Mouse (Mus musculus): ENCODE measurements around the gene P3h3. TPM values are rescaled to one million over a fixed set of nuclear protein-coding genes. Genes with fewer than 3 reads are reported as not detected.
A peak's percentile ranks its signal among the peaks of the same experiment; 100 is the strongest.

The P3h3 gene
- polyA plus RNA-seq, 1 experiment from 2014 or later = 62.3 TPM

GRCm38 (mm10) chr6:124888555-124889125, 31.1 kb upstream of the P3h3 start:
- Histone ChIP-seq H3K4me3 (no peak overlapping the region), H3K36me3 (no peaks in the 10 kb centered on the region), H3K9me3 (no peaks in the 10 kb centered on the region), H3K9ac (no peak overlapping the region), H3K4me2 (no peak overlapping the region), H3K27me3 (no peaks in the 10 kb centered on the region), H3K27ac (no peak overlapping the region), H3K4me1 (0 out of 2 replicates have a peak, but pooled peaks cover 4% of the 10 kb centered on the region)
- no peak for ATAC-seq (ENCODE audit: insufficient number of reproducible peaks, low FRiP score, low TSS enrichment, low read depth)
- WGBS = 87% methylated on average over 6 of the region's 6 CpGs

- ATAC-seq (ENCODE audit: insufficient number of reproducible peaks, low FRiP score, low TSS enrichment, low read depth) = no peak
- Histone ChIP-seq H3K4me2 (no peak within 1 kb of the TSS), H3K9ac (no peak within 1 kb of the TSS), H3K36me3 (no peaks in the 10 kb centered on the region), H3K4me3 (no peak within 1 kb of the TSS), H3K4me1 (0 out of 2 replicates have a peak, but pooled peaks cover 4% of the 10 kb centered on the region), H3K27ac (no peak within 1 kb of the TSS), H3K27me3 (no peaks in the 10 kb centered on the region), H3K9me3 (no peaks in the 10 kb centered on the region)
- 78% methylated on average over 9 of the region's 9 CpGs for WGBS
These were observed 30.4 kb upstream of the P3h3 start, which contains the start of gene Cd4 for GRCm38 (mm10) chr6:124887986-124888385. Cd4 (minus strand) TSS chr6:124888221.

- no peak overlapping the region for H3K4me2 ChIP-seq
- no peaks in the 10 kb centered on the region for H3K27me3 ChIP-seq
- H3K4me3 ChIP-seq = no peak overlapping the region
- WGBS = 87% methylated on average over 8 of the region's 8 CpGs
- ATAC-seq (ENCODE audit: insufficient number of reproducible peaks, low FRiP score, low TSS enrichment, low read depth) = no peak
- H3K9me3 ChIP-seq = no peaks in the 10 kb centered on the region
- no peak overlapping the region for H3K9ac ChIP-seq
- 0 out of 2 replicates have a peak, but pooled peaks cover 4% of the 10 kb centered on the region for H3K4me1 ChIP-seq
- no peak overlapping the region for H3K27ac ChIP-seq
- H3K36me3 ChIP-seq = no peaks in the 10 kb centered on the region
These were observed 28.4 kb upstream of the P3h3 start for GRCm38 (mm10) chr6:124885956-124886381.

- Histone ChIP-seq H3K4me2 (no peak overlapping the region), H3K4me3 (no peak overlapping the region), H3K4me1 (0 out of 2 replicates have a peak, but pooled peaks cover 4% of the 10 kb centered on the region), H3K27me3 (no peaks in the 10 kb centered on the region), H3K27ac (no peak overlapping the region), H3K9me3 (no peaks in the 10 kb centered on the region), H3K36me3 (no peaks in the 10 kb centered on the region), H3K9ac (no peak overlapping the region)
- WGBS = 58% methylated on average over 10 of the region's 10 CpGs
- ATAC-seq (ENCODE audit: insufficient number of reproducible peaks, low FRiP score, low TSS enrichment, low read depth) = no peak
These were observed 27.4 kb upstream of the P3h3 start for GRCm38 (mm10) chr6:124884714-124885500.

DNA sequence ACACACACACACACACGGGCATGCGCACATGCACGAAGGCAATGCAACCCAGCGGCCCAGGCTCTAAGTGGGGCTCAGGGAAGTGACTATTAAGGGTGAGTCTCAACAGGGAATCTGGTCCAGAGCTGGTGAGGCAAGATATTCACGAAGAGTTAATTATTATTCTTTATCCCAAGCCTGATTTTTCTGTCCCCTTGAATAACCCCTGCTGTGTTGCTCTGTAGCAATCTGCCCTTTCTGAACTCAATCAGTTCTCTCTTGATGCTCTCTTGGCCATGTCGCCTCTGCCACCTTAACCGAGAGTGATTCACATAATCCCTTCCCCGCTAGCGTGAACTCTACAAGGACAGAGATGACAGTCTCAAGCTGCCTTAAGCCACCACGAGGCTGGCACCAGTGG, 25.8 kb upstream of the P3h3 start:
- Histone ChIP-seq H3K9ac (no peak overlapping the region), H3K27me3 (no peaks in the 10 kb centered on the region), H3K36me3 (no peaks in the 10 kb centered on the region), H3K27ac (no peak overlapping the region), H3K4me3 (no peak overlapping the region), H3K4me1 (0 out of 2 replicates have a peak, but pooled peaks cover 4% of the 10 kb centered on the region), H3K4me2 (no peak overlapping the region), H3K9me3 (no peaks in the 10 kb centered on the region)
- no peak for ATAC-seq (ENCODE audit: insufficient number of reproducible peaks, low FRiP score, low TSS enrichment, low read depth)
- 81% methylated on average over 10 of the region's 10 CpGs for WGBS

- no peaks in the 10 kb centered on the region for H3K36me3 ChIP-seq
- WGBS = 92% methylated on average over 9 of the region's 9 CpGs
These were observed 24.3 kb upstream of the P3h3 start for GRCm38 (mm10) chr6:124881821-124882220.

DNA sequence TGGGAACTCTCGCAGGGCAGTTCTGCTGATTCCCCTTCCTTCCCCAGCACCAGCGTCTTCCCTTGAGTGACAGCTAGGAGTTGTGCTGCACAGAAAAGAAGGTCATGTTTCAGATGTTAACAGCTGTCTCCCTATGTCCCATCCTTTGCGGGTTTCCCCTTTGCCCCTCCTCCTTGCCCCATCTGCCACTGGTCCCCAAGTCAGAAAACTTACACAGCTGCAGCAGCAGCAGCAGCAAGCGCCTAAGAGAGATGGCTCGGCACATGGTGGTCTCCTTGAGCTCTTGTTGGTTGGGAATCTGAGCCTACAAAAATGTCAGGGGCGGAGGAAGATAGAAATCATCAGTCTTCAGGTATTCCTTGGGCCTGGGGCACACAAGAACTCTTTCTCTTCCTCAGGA, 21.8 kb upstream of the P3h3 start:
- ATAC-seq (ENCODE audit: insufficient number of reproducible peaks, low FRiP score, low TSS enrichment, low read depth) = no peak
- Histone ChIP-seq H3K9ac (no peak overlapping the region), H3K4me2 (no peak overlapping the region), H3K27me3 (no peaks in the 10 kb centered on the region), H3K4me1 (no peaks in the 10 kb centered on the region), H3K27ac (no peak overlapping the region), H3K4me3 (no peak overlapping the region), H3K9me3 (no peaks in the 10 kb centered on the region), H3K36me3 (no peaks in the 10 kb centered on the region)
- WGBS = 53% methylated on average over 6 of the region's 6 CpGs

More at GRCm38 (mm10) chr6:124881821-124882220, 24.3 kb upstream of the P3h3 start:
- Histone ChIP-seq H3K27ac (no peak overlapping the region), H3K4me2 (no peak overlapping the region), H3K27me3 (no peaks in the 10 kb centered on the region), H3K4me3 (no peak overlapping the region), H3K9ac (no peak overlapping the region), H3K9me3 (no peaks in the 10 kb centered on the region), H3K4me1 (0 out of 2 replicates have a peak, but pooled peaks cover 4% of the 10 kb centered on the region)
- no peak for ATAC-seq (ENCODE audit: insufficient number of reproducible peaks, low FRiP score, low TSS enrichment, low read depth)

- 42% methylated on average over 2 of the region's 3 CpGs for whole genome bisulfite sequencing
These were observed 16.8 kb upstream of the P3h3 start for GRCm38 (mm10) chr6:124874348-124874747.

GRCm38 (mm10) chr6:124866560-124866959, 9.0 kb upstream of the P3h3 start:
- ATAC-seq (ENCODE audit: insufficient number of reproducible peaks, low FRiP score, low TSS enrichment, low read depth) = no peak
- H3K4me1 ChIP-seq = peaks cover 32% of the 10 kb centered on the region

More at GRCm38 (mm10) chr6:124874348-124874747, 16.8 kb upstream of the P3h3 start:
- Histone ChIP-seq H3K4me2 (no peak overlapping the region), H3K36me3 (no peaks in the 10 kb centered on the region), H3K9ac (no peak overlapping the region), H3K4me1 (no peaks in the 10 kb centered on the region), H3K4me3 (no peak overlapping the region), H3K9me3 (no peaks in the 10 kb centered on the region), H3K27ac (no peak overlapping the region), H3K27me3 (no peaks in the 10 kb centered on the region)
- ATAC-seq (ENCODE audit: insufficient number of reproducible peaks, low FRiP score, low TSS enrichment, low read depth) = no peak

DNA sequence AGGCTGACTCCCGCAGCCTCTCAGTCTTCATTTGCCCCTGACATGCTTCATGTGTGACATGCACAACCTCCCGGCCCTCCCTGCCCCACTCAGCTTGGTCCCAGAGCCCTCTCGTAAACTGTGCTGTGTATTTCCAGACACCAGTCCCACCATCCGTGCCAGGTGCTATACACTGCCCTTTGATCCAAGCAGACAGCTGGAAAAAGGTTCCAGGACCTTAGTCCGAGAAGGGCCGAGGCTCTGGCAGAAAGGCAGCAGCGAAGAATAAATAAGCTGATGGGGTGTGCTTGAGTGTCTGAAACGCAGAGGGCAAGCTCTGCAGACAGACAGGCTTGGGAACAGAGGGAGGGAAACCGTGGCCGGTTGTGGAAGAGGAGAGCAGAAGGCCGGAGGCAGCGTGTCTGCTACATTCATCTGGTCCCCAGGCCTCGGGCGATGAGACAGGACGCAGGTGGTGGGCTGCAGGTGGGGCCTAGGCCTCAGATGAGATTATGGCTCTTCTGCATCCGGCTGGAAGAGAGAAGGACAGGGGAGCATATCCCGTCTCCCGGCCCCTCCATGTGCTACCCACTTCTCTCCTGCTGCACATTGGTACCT, 8.3 kb upstream of the P3h3 start:
- ATAC-seq (ENCODE audit: insufficient number of reproducible peaks, low FRiP score, low TSS enrichment, low read depth) = no peak
- WGBS = 30% methylated on average over 17 of the region's 18 CpGs
- no peaks in the 10 kb centered on the region for H3K27me3 ChIP-seq
- H3K4me3 ChIP-seq = no peak overlapping the region
- H3K4me2 ChIP-seq = no peak overlapping the region
- no peaks in the 10 kb centered on the region for H3K9me3 ChIP-seq
- no peaks in the 10 kb centered on the region for H3K36me3 ChIP-seq
- no peak overlapping the region for H3K27ac ChIP-seq
- H3K9ac ChIP-seq = no peak overlapping the region
- peaks cover 39% of the 10 kb centered on the region for H3K4me1 ChIP-seq

More at GRCm38 (mm10) chr6:124866560-124866959, 9.0 kb upstream of the P3h3 start:
- Histone ChIP-seq H3K27me3 (no peaks in the 10 kb centered on the region), H3K36me3 (no peaks in the 10 kb centered on the region), H3K4me2 (no peak overlapping the region), H3K27ac (no peak overlapping the region), H3K9me3 (no peaks in the 10 kb centered on the region), H3K4me3 (no peak overlapping the region), H3K9ac (no peak overlapping the region)
- WGBS = 55% methylated on average over 6 of the region's 7 CpGs

DNA sequence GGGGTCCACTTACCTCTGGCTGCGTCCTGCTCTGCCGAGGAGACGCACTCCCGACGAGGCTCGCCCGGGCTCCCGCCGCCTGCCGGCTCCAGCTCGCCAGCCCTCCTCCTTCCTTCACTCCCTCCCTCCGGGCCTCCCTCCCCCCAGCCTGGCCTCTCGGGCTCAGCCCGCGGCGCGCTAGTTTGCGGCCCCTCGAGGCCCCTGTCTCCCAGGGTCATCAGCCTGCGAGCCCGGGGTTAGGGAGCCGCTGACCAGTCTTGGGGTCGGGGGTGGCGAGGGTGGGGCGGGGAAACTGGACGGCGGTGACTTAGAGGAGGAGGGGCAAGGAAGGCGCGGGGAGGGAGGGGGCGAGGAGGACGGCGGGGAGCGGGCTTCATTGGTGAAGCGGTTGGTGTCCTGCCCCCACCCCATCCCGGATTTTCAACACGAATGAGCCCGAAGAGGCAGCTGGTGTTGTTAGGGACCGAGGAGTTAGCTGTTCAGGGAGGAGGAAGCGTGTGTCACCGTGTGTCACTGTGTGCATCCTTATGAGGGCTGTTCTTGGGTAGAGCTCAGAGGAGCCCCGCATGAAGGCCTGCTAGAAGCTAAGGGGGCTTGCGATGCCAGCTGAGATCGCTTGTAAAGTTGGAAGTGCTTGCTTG, 6.2 kb upstream of the P3h3 start, which contains the start of gene Gpr162:
Gene Gpr162, minus strand, starts transcription at position 326 of the 641 bp plus-strand sequence.
- peak; percentile 52; the same call in 1 of the 2 replicates for ATAC-seq (ENCODE audit: insufficient number of reproducible peaks, low FRiP score, low TSS enrichment, low read depth)
- Histone ChIP-seq H3K9me3 (no peaks in the 10 kb centered on the region), H3K4me1 (peaks cover 52% of the 10 kb centered on the region), H3K4me2 (peak within 1 kb of the TSS; percentile 93), H3K27me3 (no peaks in the 10 kb centered on the region), H3K4me3 (peak within 1 kb of the TSS; percentile 52), H3K9ac (peak within 1 kb of the TSS; percentile 50), H3K36me3 (no peaks in the 10 kb centered on the region), H3K27ac (peak within 1 kb of the TSS; percentile 33; the same call in 1 of the 2 replicates)
- WGBS = under 1% methylated on average over 34 of the region's 43 CpGs
